Mouse (Mus musculus) bone marrow, adult 2 months (tissue): ENCODE measurements around the gene Alcam.

Experiments used
- CTCF ChIP-seq: fragments of 200-500 bp; IDR thresholded peaks from 2 replicates; pipeline ENCODE4 v1.5.1; 2011; ENCODE audit warnings: low read length, control low read depth; ENCODE audit not compliant: control insufficient read depth, insufficient read depth
- POLR2A ChIP-seq: fragments of 200-500 bp; IDR thresholded peaks from 2 replicates; pipeline ENCODE4 v1.6.1; 2011; ENCODE audit warnings: low read depth, mild to moderate bottlenecking, control low read depth, low read length, borderline replicate concordance; ENCODE audit not compliant: control insufficient read depth

GRCm38 (mm10) chr16:52439600-52439999 lies 14.3 kb downstream of the Alcam start:
- TF ChIP-seq POLR2A (no peak), CTCF (no peak)
